Comparison of ENCODE assay signal across 8 mouse cellular contexts in the genomic region with DNA sequence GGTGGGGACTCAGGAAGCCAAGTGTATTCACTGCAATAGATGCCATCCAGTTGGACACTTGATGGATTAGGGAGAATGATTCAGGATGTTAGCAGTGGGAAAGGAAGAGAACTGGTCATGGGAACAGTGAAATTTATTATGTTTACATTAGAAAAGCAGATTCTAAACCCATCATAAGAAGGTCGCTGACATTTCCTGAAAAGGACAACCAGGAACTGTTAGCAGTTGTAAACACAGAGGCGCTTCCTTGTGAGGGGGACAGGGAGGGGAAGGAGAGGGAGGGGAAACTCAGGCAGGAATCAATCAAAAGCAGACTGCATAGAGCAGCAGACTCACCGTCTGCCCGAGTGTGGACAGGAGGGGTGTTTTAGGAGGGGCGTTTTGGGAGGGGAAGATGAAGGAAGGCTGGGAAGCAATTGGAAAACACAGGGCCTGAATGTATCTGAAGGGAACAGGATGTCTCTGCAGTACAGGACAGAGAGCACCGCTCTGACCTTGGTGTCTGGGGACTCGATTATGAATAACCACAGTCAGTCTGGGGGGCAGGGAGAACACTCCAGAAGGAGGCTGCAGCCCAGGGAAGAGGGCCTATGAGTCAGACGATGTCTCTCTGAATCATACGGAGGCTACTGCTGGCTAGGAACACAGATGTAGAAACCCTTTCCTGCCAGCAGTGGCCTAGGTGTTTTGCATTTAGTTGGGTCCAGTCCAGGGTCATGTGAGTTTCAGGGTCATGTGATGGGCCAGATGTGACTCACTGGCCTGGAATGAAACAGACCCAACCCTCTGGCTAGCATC. TPM values are rescaled to one million over a fixed set of nuclear protein-coding genes. Genes with fewer than 3 reads are reported as not detected.
DNase-seq lines count a peak whose midpoint lies in the region; ATAC-seq and TF ChIP-seq lines count a peak whose summit lies in the region.

No protein-coding gene starts in this region.

- H3K36me3 ChIP-seq in kidney, adult 2 months (ENCODE audit: control insufficient read depth, insufficient read depth, low read length) = no peaks in the 10 kb centered on the region; the same call in 1 of the 2 replicates
- H3K36me3 ChIP-seq in splenic B cell, adult 2 months (ENCODE audit: control insufficient read depth, insufficient read depth, low read length, poor library complexity, severe bottlenecking) = no peaks in the 10 kb centered on the region

- ATAC-seq in granulocyte monocyte progenitor cell, adult 5-6 weeks (replicated peaks; ENCODE audit: poor library complexity, severe bottlenecking) = peak; percentile 92

- peaks cover 31% of the 10 kb centered on the region for H3K4me1 ChIP-seq in kidney, adult 2 months (ENCODE audit: control insufficient read depth, insufficient read depth, low read length)

- peak overlapping the region; percentile 84 for H3K27ac ChIP-seq in kidney, adult 2 months (ENCODE audit: insufficient read depth, low read depth, low read length)

- DNase-seq in frontal cortex, postnatal 36 days (ENCODE audit: low spot score in 2 of 2) = peak; percentile 51 to 52
- DNase-seq in frontal cortex, postnatal 10 days (ENCODE audit: low spot score in 2 of 2) = no peak
- DNase-seq in adrenal gland, postnatal 25 days = peak; percentile 71
- DNase-seq in kidney, adult 2 months = peak; percentile 95
- peak; percentile 77 to 88 for DNase-seq in lung, adult 18-20 months
- peak; percentile 42 for DNase-seq in splenic B cell, adult 2 months (ENCODE audit: low read depth, low spot score)
- no peak for DNase-seq in cerebellum, postnatal 36 days

- TF ChIP-seq POLR2A in kidney, adult 2 months (IDR thresholded peaks at IDR 0.05; ENCODE audit: low read depth, low read length) = no peak

- WGBS in kidney, adult 2 months = 3% methylated on average over 9 of the region's 9 CpGs

- no peak for TF ChIP-seq CTCF in kidney, adult 2 months (conservative IDR thresholded peaks at IDR 0.05; ENCODE audit: insufficient read depth, insufficient read length, low read depth, low read length)

- H3K27me3 ChIP-seq in kidney, adult 2 months (replicated peaks; ENCODE audit: control insufficient read depth, insufficient read depth, low read length) = no peaks in the 10 kb centered on the region
- H3K27me3 ChIP-seq in splenic B cell, adult 2 months (ENCODE audit: control insufficient read depth, insufficient read depth, low read length, poor library complexity, severe bottlenecking) = no peaks in the 10 kb centered on the region

- no peak overlapping the region for H3K4me3 ChIP-seq in kidney, adult 2 months (ENCODE audit: insufficient read depth, low read depth, low read length)

RNA-seq across cellular contexts. Expression of gene Agfg2, which starts 12.9 kb away (rescaled TPM):
- total RNA-seq in adrenal gland, postnatal 25 days (2021) = 32.1 and 43.7 TPM in 2 replicates
- 13.7 and 15.0 TPM in 2 replicates for total RNA-seq in granulocyte monocyte progenitor cell, adult 5-6 weeks (2014; fragmentation: Nextera tagmentation)
- total RNA-seq in granulocyte monocyte progenitor cell, adult 5-6 weeks (2017) = 10.7 and 13.9 TPM in 2 replicates
- 36.5 and 48.1 TPM in 2 replicates for polyA plus RNA-seq in kidney, adult 2 months (2012; rRNA removed)

RNA-seq across cellular contexts. Expression of gene Irs3, which starts 26.1 kb away (rescaled TPM):
- 4.9 and 5.7 TPM in 2 replicates for total RNA-seq in adrenal gland, postnatal 25 days (2021)
- total RNA-seq in granulocyte monocyte progenitor cell, adult 5-6 weeks (2014; fragmentation: Nextera tagmentation) = not detected in 2 replicates
- total RNA-seq in granulocyte monocyte progenitor cell, adult 5-6 weeks (2017) = not detected in 2 replicates
- 4.2 and 4.4 TPM in 2 replicates for polyA plus RNA-seq in kidney, adult 2 months (2012; rRNA removed)

RNA-seq across cellular contexts. Expression of gene Sap25, which starts 30.5 kb away (rescaled TPM):
- total RNA-seq in adrenal gland, postnatal 25 days (2021) = 10.0 and 14.0 TPM in 2 replicates
- 32.1 and 55.2 TPM in 2 replicates for total RNA-seq in granulocyte monocyte progenitor cell, adult 5-6 weeks (2014; fragmentation: Nextera tagmentation)
- total RNA-seq in granulocyte monocyte progenitor cell, adult 5-6 weeks (2017) = 9.7 and 20.8 TPM in 2 replicates
- polyA plus RNA-seq in kidney, adult 2 months (2012; rRNA removed) = 61.1 and 77.6 TPM in 2 replicates

RNA-seq across cellular contexts. Expression of gene Gm20605, which starts 42.7 kb away (rescaled TPM):
- 13.4 and 18.2 TPM in 2 replicates for total RNA-seq in adrenal gland, postnatal 25 days (2021)
- total RNA-seq in granulocyte monocyte progenitor cell, adult 5-6 weeks (2014; fragmentation: Nextera tagmentation) = 13.2 and 16.4 TPM in 2 replicates
- total RNA-seq in granulocyte monocyte progenitor cell, adult 5-6 weeks (2017) = 0.62 and 3.6 TPM in 2 replicates
- 12.2 and 19.8 TPM in 2 replicates for polyA plus RNA-seq in kidney, adult 2 months (2012; rRNA removed)

RNA-seq across cellular contexts. Expression of gene Lrch4, which starts 42.7 kb away (rescaled TPM):
- total RNA-seq in adrenal gland, postnatal 25 days (2021) = 19.3 and 35.7 TPM in 2 replicates
- 57.4 and 73.0 TPM in 2 replicates for total RNA-seq in granulocyte monocyte progenitor cell, adult 5-6 weeks (2014; fragmentation: Nextera tagmentation)
- total RNA-seq in granulocyte monocyte progenitor cell, adult 5-6 weeks (2017) = 34.6 and 42.2 TPM in 2 replicates
- 39.4 and 45.5 TPM in 2 replicates for polyA plus RNA-seq in kidney, adult 2 months (2012; rRNA removed)

Comparison
In these comparisons a context has a peak if more than half of its experiments do, and no peak if none do; other contexts are left out.
1. DNase-seq: peak in frontal cortex, postnatal 36 days (2 of 2), adrenal gland, postnatal 25 days (single experiment), kidney, adult 2 months (single experiment), lung, adult 18-20 months (2 of 2) and splenic B cell, adult 2 months (single experiment); none in frontal cortex, postnatal 10 days (0 of 2) and cerebellum, postnatal 36 days (0 of 2).